Mouse (Mus musculus) fat pad, adult 2 months (tissue): ENCODE results near the gene Maml2.

ENCODE experiments used
- DNase-seq: peaks from one replicate; pipeline ENCODE4 v3.0.0-alpha.2; 2011; ENCODE audit warnings: low read depth, low spot score; ENCODE audit errors: extremely low read depth

Maml2 gene

DNA sequence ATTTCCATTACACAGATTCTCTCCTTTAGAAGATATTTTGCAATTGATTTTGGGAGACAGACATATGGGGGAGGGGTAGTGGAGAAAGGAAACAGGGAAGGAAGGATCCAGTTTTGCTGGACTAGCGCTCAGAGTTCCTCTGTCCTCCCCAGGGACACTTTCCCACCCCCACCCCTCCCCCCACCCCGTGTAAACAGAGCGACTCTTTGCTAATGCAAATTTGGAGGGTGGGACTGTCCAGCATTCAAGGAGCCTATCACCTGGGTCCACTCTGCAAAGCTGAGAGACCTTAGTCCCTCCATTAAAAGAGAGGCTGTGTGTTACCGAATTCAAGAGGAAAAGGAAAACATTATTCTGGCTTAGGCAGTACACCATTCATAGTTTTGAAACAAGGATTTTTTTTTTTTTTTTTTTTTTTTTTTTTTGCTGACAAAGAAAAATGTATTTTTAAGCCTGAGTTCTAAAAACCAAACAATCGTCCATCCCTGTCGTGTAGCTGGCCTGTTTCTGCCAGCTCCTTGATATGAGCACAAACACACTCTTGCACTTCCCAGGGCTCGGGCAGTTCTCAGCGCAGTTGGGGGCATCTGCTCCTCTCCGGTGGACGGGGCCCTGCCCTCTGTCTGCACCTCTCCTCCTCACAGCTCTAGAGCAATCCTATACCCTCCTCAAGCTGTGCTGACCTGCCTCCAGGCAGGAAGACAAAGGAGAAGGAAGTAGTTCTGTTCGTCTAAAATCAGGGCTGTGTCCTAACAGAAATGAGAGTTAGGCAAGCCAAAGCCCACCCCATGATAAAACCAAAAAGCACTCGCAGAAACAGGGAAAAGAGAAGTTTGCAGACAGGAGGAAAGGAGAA, 364.2 kb downstream of the Maml2 start:
- no peak for DNase-seq

DNA sequence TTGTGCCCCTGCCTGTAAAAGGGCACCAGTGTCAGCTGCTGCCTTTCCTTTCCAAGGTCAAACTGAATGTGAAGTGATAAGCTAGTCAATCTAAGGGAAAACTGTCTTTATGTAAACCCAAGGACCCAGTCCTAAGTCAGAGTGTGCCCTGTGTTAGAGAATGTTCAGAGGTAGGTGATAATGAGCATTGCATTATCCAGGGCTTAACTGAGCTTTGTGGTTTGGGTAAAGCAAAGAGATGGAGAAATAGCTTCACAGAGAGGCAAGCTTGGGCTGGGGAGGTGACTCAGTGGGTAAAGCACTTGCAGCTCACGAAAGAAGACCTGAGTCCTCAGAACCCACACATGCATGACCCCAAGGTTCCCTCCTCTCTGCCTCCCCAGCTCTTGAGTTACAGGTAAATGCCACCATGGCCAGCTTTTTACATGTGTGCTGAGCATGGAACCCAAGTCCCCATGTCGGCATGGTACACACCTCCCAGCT, 367.8 kb downstream of the Maml2 start:
- no peak for DNase-seq

DNA sequence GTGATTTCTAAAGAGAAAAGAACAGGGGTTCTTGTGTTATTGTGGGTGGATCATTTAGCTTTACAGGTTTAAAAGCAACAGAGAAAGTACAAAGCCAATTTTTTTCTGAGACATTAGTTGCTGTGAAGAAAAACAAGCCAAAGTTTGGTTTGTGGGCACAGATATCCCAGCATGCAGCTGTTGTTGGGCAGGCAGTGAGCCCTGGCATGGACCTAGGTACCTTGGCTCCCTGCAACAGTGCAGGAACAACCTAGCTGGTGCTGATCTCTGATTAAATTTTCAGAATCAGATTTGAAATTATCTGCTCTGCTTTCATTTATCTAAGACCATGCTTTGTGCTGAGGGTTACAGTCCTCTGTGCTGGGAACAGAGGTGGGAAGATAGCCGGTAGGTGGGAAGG, 370.2 kb downstream of the Maml2 start:
- DNase-seq: no peak

DNA sequence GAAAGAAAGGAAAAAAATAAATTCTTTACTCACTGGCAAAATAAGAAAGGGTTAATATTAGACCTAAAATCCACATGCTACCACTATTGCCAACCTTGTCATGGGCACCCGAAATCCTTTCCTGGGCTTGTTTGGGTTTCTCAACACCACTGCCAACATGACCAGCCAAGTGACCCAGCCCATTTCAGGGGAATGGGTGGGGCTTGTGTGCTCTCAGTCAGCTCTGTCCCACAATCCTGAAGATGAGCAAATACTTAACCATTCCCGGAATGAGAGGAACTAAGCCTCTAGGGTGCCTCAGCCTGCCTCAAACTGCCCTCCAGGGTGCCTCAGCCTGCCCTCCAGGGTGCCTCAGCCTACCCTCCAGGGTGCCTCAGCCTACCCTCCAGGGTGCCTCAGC, 371.0 kb downstream of the Maml2 start:
- DNase-seq: no peak

DNA sequence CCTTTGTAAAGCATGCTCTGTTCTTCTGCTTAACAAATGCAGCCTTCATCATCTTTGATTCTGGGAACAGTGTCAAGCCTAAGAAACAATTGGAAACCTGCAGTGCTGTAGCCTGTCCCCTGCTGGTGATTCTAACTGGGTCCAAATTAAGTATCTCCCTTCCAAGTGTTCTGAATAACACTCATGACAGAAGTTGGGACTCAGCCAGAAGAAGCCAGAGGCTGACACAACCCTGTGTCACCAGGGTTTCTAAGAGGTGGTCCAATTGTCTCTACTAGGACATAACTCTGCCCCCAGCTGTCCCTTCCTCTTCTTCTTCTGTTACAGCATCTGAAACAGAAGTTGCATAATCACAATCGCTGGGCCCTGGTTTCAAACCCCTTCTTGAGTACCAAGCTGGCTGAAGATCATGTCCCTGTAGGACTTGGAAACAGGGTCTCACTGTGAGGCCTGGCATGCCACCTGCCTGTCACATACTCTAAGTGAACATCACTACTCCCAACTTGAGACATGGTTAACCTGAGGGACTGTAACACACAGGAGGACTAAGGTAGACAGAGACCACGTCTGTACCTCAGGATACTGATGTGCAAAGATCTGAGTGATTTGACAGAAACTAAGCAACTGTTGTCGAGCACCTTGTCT, 373.5 kb downstream of the Maml2 start:
- no peak for DNase-seq

DNA sequence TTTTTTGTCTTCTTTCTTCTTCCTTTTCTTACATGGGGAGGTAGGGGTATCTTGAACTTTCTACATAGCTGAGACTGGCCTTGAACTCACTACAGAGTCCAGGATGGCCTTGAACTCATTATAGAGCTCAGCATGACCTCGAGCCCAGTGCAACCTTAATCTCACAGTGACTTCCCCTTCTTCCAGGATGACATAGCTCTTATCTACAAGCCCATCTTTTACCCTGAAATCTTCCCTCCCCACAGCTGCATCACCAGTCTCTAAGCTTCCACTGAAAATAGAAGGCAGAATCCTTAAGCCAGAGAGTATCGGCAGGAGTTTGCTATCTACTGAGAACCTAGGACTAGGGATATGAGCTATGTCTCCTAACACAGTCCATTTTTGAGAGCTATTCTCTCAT, 375.5 kb downstream of the Maml2 start:
- no peak for DNase-seq

DNA sequence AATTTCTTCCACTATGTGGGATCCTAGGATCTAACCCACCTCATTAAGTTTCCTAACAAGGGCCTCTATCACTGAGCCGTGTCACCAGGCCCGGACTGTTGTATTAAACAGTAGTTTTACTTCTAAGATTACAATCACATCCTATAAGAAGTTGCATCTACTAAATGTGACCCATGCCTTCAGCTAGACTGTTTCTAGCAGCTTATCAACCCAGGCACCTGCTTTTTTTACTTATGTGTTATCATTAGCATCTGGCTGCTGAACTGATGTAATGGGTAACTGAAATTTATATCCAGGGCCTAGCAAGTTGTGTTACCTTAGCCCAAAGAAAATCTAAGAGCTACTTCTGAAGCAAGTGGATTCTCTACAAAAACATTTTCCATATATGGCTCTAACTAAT, 380.3 kb downstream of the Maml2 start:
- DNase-seq: no peak

DNA sequence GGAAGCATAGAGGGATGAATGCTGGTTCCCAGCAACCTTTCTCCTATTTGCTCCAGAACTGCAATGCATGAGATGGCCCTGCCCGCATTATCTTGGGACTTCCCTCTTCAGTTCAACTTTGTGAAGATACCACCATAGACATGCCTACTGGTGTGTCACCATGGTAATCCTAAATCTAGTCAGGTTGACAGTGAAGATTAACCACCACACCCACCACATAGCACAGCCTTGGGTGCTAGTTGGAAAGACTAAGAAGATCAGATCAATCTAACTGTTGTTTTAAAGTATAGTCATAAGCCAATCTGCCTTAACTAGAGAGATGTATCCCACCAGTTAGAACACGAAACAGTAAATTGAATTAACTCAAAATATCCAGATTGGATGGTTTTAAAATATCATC, 381.9 kb downstream of the Maml2 start:
- no peak for DNase-seq

DNA sequence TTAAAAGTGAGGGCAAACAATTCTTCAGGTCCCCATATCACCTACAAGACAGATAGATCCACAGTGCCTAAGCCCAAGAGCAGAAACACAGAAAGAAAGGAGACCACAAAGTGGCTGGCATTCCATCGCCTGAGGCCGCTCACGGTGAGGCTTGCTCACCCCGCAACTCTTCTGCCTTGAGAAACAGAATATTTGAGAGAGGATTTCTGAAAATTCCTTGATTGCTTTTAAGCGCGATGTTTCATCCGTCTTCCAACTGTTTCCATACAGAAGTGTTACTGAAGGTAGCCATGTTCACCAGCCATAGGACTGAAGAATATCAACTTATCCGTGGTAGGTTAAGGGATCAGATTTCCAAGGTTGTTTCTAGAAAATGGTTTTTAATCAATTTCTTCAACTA, 383.4 kb downstream of the Maml2 start:
- DNase-seq: no peak

DNA sequence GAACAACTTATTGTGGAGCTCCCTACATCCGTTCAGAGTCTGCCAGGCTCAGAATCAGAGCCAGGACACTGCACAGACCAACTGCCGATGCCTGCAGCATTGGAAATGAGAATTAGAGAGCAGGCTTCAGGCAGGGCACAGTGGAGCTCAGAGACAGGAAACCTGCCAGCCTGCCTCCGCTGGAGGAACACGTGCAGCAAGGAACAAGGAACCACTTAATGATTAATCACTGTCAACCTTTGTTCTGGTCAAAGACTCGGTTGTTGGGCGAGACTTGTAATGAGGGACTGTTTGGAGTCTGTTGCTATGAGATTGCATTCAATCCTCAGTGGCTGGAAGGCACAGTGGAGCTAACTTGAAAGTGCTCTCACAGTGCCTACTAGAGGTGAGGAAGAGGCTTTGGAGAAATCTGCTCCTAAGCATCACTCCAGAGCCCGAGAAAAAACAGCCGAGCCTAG, 383.9 kb downstream of the Maml2 start:
- DNase-seq: no peak

DNA sequence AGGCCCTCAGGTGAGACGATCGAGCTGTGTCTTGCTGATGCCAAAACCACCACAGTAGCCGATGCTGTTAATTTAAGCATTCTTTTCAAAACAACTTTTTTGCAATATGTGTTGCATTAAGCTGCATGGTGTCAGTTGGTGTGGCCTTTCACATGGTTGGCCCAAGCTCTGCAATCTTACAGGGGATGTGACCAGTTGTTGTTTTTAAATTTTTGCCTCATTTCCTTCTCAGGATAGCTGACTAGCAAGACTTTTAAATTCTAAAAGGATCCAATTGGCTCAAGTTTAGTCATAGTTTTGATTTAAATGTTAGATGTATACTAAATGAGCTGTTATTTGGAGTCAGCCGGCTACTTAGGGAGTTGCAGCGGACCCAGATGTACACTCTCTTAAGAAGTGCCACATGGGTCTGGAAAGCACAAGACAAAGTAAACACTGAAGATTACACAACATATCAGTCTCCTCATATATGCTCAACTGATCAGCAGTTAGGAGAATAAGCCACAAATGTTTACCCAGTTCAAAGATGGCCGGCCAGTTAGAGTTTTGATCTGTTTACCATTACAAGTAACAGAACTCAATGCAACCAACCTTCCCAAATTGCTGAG, 386.7 kb downstream of the Maml2 start:
- DNase-seq: no peak

DNA sequence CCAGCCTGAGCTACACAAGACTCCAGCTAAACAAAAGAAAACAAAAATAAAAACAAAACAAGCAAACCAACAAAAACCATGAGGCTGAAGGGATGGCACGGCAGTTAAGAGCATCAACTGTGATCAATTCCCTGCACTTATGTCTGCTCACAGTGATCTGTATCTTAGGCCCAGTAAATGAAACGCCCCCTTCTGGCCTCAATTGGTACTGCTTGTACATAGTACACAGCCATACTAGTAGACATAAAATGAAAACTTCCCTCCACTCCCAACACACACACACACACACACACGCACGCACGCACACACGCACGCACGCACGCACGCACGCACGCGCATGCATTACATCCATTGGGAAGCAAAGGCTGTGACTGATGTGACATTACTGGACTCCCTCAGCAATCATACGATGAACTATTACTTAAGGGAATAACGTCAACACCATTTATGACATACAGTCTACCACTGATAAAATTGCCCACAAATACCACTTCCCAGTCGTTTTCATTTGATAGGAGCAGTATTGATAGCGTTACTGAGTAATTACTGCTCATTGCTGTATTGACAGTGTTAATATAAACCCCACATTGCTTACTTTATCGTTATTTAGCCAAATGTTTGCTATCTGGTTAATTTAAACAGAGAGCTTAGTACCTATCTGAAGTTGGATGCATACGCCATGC, 389.4 kb downstream of the Maml2 start:
- no peak for DNase-seq

DNA sequence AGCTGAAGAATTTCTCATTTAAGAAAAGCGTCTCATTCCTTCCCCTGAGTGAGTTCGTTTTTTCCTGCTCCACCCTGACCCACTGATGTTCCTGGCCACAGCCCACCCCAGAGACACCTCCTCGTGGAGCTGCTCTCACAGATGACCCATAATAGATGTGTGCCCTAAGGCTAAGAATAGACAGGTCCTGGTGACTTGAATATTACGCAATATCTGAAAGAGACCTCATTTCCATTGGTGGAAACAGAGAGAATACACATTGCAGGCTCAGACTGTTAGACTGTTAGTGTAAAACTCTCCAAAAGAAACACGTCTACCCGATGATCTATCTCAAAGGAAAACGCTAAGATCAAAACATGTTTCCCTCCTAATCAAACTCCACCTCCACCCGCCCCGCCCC, 391.2 kb downstream of the Maml2 start:
- DNase-seq: no peak

DNA sequence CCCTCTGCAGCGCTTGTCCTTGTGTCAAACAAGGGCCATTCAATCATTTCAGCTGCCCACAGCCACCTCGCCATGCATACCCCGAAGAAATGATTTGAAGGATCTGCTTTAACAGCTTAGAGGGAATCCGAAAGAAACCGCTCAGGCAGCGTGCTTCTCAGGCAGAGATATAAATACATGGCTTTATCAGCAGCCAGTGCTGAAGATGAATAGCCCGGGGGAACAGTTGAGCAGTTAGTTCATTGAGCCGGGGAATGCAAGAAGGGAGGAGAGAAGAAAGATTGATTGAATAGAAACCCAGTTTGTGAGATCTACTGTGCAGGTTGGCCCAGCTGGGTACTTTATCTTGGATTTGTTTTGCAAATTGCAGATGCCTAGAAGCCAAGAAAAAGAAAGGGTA, 392.6 kb downstream of the Maml2 start:
- DNase-seq: no peak

DNA sequence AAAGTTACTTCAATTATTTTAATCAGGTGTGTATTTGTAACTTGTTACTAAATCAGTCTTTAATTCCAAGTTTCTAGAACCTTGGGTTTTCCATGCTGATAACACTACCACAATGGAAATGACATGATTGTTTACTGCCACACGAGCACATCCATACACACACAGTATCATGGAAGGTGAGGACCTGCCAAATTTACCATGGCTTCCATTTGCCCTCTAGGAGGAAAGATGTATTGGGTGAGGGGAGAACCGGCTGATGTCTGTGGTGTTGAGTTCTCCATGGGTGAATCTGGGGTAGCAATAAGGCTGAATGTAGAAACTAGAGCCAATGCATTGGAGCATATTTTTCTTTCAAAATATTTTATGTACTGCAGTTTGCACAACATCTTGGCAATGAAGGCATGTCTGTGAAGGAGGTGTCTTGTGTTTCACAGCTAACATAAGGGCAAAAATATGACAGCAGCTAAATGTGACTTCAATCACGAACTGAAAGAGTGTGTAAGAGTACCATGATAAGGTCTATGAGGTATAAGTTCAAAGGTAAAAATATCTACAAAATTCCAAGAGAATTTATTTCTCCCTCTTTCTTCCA, 396.0 kb downstream of the Maml2 start:
- DNase-seq: no peak

DNA sequence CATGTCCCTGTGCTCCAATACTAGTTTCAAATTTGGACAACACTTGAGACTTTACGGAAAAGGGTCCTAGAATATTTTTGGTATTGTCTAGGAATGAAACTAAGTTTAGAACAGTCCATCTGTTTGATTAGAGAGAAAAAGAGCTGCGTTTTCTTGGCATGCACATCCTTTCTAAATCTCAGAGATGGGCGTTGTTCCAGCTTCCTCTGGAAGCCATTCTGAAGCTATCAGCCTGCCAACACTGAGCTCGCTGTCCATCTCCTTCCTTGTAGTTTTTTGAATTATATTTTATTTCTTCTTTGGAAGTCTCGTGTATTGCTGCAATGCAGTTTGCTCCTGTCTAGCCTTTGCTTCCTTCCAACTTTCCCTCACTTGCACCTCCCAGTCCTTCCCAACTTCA, 396.5 kb downstream of the Maml2 start:
- DNase-seq: no peak

DNA sequence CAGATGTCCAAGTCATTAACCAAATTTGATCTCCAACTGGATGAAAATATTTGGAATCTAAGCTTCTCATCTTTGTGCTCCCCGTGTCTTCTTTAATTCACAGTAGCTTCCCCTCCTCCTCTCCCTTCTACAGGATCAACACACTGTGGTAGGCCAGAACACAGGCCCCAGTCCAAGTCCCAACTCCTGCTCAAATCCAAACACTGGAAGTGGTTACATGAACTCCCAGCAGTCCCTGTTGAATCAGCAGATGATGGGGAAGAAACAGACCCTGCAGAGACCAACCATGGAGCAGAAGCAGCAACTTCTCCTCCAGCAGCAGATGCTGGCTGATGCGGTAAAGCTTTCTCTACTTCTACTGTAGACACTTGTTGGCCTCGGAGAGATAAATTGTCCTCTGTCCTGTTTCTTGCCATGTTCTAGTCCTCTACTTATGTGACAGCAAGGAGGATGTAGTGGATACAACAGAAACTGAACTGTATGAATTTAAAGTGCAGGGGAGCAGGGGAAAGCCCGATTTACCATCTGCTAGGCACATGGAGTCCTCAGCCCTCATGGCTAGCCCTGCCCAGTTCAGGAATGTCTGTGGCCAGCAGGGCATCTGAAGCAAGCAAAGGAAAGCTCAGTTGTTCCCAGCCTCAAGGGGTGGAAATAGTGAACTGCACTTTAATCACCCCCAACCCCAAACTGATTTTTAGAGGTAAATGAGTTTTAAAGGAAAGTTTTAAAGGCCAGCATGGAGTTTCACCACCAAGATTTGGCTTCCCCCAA, 399.5 kb downstream of the Maml2 start:
- no peak for DNase-seq

DNA sequence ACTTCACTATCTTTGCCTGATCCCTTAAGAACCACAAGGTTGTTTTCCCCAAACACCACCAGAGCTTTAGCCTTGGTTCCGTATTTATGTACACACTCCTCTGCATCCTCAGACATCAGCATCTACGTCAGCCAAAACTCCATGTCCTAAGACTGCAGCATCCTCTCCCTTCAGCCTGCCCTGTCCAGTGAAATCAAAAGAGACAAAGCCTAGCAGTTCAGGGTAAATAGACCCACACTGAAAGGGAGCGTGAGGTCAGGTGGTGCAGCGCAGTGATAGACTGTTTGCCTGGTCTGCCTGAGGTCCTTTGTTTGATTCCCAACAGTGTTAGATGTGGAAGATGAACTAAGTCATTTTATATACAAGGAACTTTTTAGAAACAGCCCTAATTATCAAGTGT, 400.1 kb downstream of the Maml2 start:
- DNase-seq: no peak

DNA sequence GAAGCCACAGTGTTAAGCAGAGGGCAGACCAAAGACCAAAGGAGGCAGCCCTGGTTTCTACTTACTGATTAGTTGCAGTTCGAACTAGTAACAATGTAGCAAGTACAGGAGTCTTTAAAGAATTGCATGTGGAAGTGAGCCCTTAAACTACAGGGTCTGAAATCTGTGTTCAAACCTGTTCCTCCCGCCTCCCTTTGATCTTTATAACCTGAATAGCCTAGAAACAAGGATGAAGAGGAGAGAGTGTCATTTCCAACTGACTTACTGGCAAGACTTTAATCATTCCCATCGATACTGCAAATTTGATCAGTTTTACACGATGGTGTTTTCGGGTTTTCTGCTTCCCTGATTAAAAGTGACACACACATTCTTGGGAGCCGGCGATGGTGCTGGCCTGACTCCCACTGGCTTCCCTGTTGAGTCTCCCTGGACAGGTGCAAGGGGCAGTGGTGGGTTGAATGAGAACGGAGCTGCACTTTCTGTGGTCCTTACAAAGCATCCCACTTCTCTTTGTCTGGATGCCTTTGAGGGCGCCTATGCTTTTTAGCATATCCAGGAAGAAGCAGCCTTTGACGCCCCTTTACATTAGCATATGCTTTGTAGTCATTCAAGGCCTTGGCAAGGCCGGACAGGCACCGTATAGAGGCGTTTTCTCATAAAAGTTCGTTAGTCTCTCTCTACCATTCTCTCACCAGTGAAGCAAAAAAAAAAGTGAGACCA, 401.5 kb downstream of the Maml2 start:
- no peak for DNase-seq

DNA sequence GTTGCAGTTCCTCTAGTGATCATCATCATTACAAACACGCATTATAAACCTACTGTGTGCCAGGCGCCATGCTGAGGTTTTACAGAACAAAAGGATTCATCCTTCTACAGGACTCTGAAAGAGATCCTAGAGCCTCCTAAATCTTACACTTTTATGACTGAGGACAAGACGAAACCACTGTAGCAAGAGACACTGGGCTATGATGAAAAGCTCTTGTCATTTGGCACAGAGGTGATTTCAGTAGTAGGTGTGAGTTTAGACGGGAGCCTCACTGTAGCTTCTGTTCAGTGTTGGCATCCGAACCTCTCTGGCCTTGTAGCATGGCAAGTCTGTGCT, 402.0 kb downstream of the Maml2 start:
- DNase-seq: no peak
